Mouse (Mus musculus): ENCODE data around the gene Gm44. TPM values are rescaled to one million over a fixed set of nuclear protein-coding genes. Genes with fewer than 3 reads are reported as not detected.

Gene Gm44
- polyA plus RNA-seq (2017; shearing (Covaris generic)) = not detected

GRCm38 (mm10) chrX:90891842-90892241, at the start of gene Gm44:
Gene Gm44 (plus strand): TSS chrX:90892142.

